Mouse (Mus musculus): ENCODE results near the gene Sec24d. TPM values are rescaled to one million over a fixed set of nuclear protein-coding genes. Genes with fewer than 3 reads are reported as not detected.

The Sec24d gene
- polyA plus RNA-seq, 1 experiment from 2014 or later: 21.6 TPM

- Histone ChIP-seq H3K27ac (replicated peaks) (no peak overlapping the region), H3K4me1 (no peaks in the 10 kb centered on the region)
Observed at GRCm38 (mm10) chr3:123333055-123333424, 65.8 kb downstream of the Sec24d start.

DNA sequence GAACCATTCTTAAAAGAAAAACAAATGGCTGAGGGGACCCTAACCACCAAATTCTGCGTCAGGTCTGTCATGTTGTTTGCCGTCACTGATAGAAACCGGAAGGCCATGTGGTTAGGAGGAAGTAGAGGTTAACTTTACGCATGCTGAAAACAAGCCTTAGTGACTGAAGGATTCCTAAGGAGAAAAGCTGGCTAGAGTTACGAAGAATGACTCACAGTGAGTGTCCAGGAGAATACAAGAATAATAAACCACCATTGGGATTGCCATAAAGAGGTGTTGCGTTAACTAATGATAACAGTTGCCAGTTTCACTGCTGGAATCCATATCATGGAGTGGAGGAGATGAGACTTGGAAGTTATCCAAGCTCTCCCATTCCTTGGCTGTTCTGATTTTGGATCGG is 67.7 kb downstream of the Sec24d start:
- DNase-seq (ENCODE audit: low spot score): no peak
- 82% methylated on average over 7 of the region's 7 CpGs for WGBS
- no peak overlapping the region for H3K4me3 ChIP-seq
- no peaks in the 10 kb centered on the region for H3K27me3 ChIP-seq (ENCODE audit: low read depth, poor library complexity, severe bottlenecking)
- H3K9me3 ChIP-seq (replicated peaks): no peaks in the 10 kb centered on the region
- H3K4me1 ChIP-seq: no peaks in the 10 kb centered on the region
- H3K27ac ChIP-seq (replicated peaks): no peak overlapping the region
- no peaks in the 10 kb centered on the region for H3K36me3 ChIP-seq

More at GRCm38 (mm10) chr3:123333055-123333424, 65.8 kb downstream of the Sec24d start:
- no peaks in the 10 kb centered on the region for H3K36me3 ChIP-seq
- no peaks in the 10 kb centered on the region for H3K9me3 ChIP-seq (replicated peaks)
- no peak for DNase-seq (ENCODE audit: low spot score)
- WGBS: 62% methylated on average over 4 of the region's 4 CpGs
- no peaks in the 10 kb centered on the region for H3K27me3 ChIP-seq (ENCODE audit: low read depth, poor library complexity, severe bottlenecking)
- H3K4me3 ChIP-seq: no peak overlapping the region

- no peaks in the 10 kb centered on the region for H3K27me3 ChIP-seq (ENCODE audit: low read depth, poor library complexity, severe bottlenecking)
- DNase-seq (ENCODE audit: low spot score): no peak
- H3K27ac ChIP-seq (replicated peaks): no peak overlapping the region
- no peak overlapping the region for H3K4me3 ChIP-seq
- H3K4me1 ChIP-seq: no peaks in the 10 kb centered on the region
- no peaks in the 10 kb centered on the region for H3K9me3 ChIP-seq (replicated peaks)
- WGBS: 92% methylated on average over 3 of the region's 3 CpGs
- H3K36me3 ChIP-seq: no peaks in the 10 kb centered on the region
Observed at GRCm38 (mm10) chr3:123335480-123335879, 68.2 kb downstream of the Sec24d start.

GRCm38 (mm10) chr3:123336455-123336854 is 69.2 kb downstream of the Sec24d start:
- no peaks in the 10 kb centered on the region for H3K9me3 ChIP-seq (replicated peaks)
- no peaks in the 10 kb centered on the region for H3K36me3 ChIP-seq
- no peak overlapping the region for H3K27ac ChIP-seq (replicated peaks)
- no peaks in the 10 kb centered on the region for H3K4me1 ChIP-seq
- WGBS: 94% methylated on average over 7 of the region's 7 CpGs
- no peak overlapping the region for H3K4me3 ChIP-seq
- H3K27me3 ChIP-seq (ENCODE audit: low read depth, poor library complexity, severe bottlenecking): no peaks in the 10 kb centered on the region
- DNase-seq (ENCODE audit: low spot score): no peak

DNA sequence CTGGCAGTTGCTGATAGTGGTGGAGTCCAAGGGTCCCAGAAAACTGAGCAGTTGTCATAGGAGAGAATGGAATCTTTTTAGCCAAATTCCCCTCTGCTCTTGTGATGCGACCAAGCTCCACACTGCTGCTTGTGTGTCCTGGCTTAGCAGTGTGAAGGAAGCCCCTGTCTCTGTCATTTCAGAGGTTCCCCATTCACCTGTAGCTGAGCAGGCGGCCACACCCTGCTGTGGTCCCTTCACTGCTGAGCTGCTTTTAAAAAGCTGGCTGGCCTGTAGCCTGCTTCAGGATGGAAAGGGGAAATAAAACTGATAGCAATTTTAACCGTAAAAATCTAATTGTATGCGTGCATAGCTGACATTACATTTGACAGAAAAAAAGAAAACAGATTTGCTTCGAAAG is 69.7 kb downstream of the Sec24d start:
- 87% methylated on average over 5 of the region's 5 CpGs for WGBS
- DNase-seq (ENCODE audit: low spot score): no peak

GRCm38 (mm10) chr3:123337853-123338252 is 70.6 kb downstream of the Sec24d start:
- no peaks in the 10 kb centered on the region for H3K9me3 ChIP-seq (replicated peaks)
- WGBS: 82% methylated on average over 6 of the region's 6 CpGs
- no peak overlapping the region for H3K27ac ChIP-seq (replicated peaks)
- no peaks in the 10 kb centered on the region for H3K27me3 ChIP-seq (ENCODE audit: low read depth, poor library complexity, severe bottlenecking)
- no peaks in the 10 kb centered on the region for H3K4me1 ChIP-seq
- H3K36me3 ChIP-seq: no peaks in the 10 kb centered on the region
- H3K4me3 ChIP-seq: no peak overlapping the region
- no peak for DNase-seq (ENCODE audit: low spot score)

More for the DNA sequence above, 69.7 kb downstream of the Sec24d start:
- H3K9me3 ChIP-seq (replicated peaks): no peaks in the 10 kb centered on the region
- no peaks in the 10 kb centered on the region for H3K4me1 ChIP-seq
- no peak overlapping the region for H3K4me3 ChIP-seq
- no peak overlapping the region for H3K27ac ChIP-seq (replicated peaks)
- no peaks in the 10 kb centered on the region for H3K27me3 ChIP-seq (ENCODE audit: low read depth, poor library complexity, severe bottlenecking)
- no peaks in the 10 kb centered on the region for H3K36me3 ChIP-seq

GRCm38 (mm10) chr3:123338666-123339195 is 71.5 kb downstream of the Sec24d start:
- H3K4me3 ChIP-seq: no peak overlapping the region
- H3K27ac ChIP-seq (replicated peaks): no peak overlapping the region
- H3K4me1 ChIP-seq: no peaks in the 10 kb centered on the region
- H3K36me3 ChIP-seq: no peaks in the 10 kb centered on the region
- 87% methylated on average over 12 of the region's 12 CpGs for WGBS
- H3K9me3 ChIP-seq (replicated peaks): no peaks in the 10 kb centered on the region
- no peaks in the 10 kb centered on the region for H3K27me3 ChIP-seq (ENCODE audit: low read depth, poor library complexity, severe bottlenecking)
- DNase-seq (ENCODE audit: low spot score): no peak

- no peak overlapping the region for H3K27ac ChIP-seq (replicated peaks)
- WGBS: 84% methylated on average over 2 of the region's 2 CpGs
- H3K9me3 ChIP-seq (replicated peaks): no peaks in the 10 kb centered on the region
- DNase-seq (ENCODE audit: low spot score): no peak
- no peaks in the 10 kb centered on the region for H3K36me3 ChIP-seq
- no peaks in the 10 kb centered on the region for H3K27me3 ChIP-seq (ENCODE audit: low read depth, poor library complexity, severe bottlenecking)
- no peak overlapping the region for H3K4me3 ChIP-seq
- H3K4me1 ChIP-seq: no peaks in the 10 kb centered on the region
Observed at GRCm38 (mm10) chr3:123341049-123341448, 73.8 kb downstream of the Sec24d start.

DNA sequence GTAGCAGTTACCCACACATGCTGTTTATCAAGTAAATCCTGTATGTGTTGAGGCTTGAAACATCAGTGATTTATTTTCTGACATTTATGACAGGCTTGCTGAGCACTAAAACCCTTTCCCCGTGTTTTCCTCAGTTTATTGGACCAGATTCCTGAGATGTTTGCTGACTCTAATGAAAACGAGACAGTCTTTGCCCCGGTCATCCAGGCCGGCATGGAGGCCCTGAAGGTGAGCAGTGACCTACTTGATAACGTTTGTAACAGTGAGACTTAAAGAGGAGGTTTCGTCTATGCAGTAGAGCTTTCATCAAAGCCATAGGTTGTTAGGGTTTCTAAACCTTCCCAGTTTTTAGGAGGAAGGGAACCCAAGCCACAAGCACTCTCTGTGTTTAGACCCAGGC is 76.4 kb downstream of the Sec24d start:
- no peaks in the 10 kb centered on the region for H3K27me3 ChIP-seq (ENCODE audit: low read depth, poor library complexity, severe bottlenecking)
- H3K4me1 ChIP-seq: no peaks in the 10 kb centered on the region
- H3K36me3 ChIP-seq: no peaks in the 10 kb centered on the region
- H3K27ac ChIP-seq (replicated peaks): no peak overlapping the region
- H3K9me3 ChIP-seq (replicated peaks): no peaks in the 10 kb centered on the region
- no peak overlapping the region for H3K4me3 ChIP-seq
- no peak for DNase-seq (ENCODE audit: low spot score)
- WGBS: 85% methylated on average over 6 of the region's 6 CpGs

- Histone ChIP-seq H3K36me3 (no peaks in the 10 kb centered on the region), H3K9me3 (replicated peaks) (no peaks in the 10 kb centered on the region), H3K4me1 (no peaks in the 10 kb centered on the region), H3K27ac (replicated peaks) (no peak overlapping the region), H3K4me3 (no peak overlapping the region), H3K27me3 (ENCODE audit: low read depth, poor library complexity, severe bottlenecking) (no peaks in the 10 kb centered on the region)
- no peak for DNase-seq (ENCODE audit: low spot score)
- 91% methylated on average over 12 of the region's 12 CpGs for WGBS
Observed at GRCm38 (mm10) chr3:123348080-123348802, 81.0 kb downstream of the Sec24d start.

DNA sequence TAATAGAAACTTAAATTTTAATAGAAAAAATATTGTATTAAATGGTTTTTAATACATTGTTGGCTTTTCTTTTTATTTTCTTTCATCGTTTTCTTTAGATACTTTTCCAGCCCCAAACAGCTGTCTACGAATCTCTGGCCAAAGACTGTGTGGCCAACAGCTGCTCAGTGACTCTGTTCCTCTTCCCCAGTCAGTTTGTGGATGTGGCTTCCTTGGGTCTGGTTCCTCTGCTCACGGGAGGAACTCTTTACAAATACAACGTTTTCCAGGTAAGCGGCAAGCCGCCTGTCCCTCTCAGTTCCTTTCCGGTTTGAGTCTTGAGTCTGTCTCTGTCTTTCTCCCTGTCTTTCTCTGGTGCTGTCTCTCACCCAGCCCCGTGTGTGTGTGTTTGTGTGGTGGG is 83.3 kb downstream of the Sec24d start:
- H3K36me3 ChIP-seq: no peaks in the 10 kb centered on the region
- H3K9me3 ChIP-seq (replicated peaks): no peaks in the 10 kb centered on the region
- no peaks in the 10 kb centered on the region for H3K27me3 ChIP-seq (ENCODE audit: low read depth, poor library complexity, severe bottlenecking)
- no peak overlapping the region for H3K4me3 ChIP-seq
- no peaks in the 10 kb centered on the region for H3K4me1 ChIP-seq
- H3K27ac ChIP-seq (replicated peaks): no peak overlapping the region
- no peak for DNase-seq (ENCODE audit: low spot score)
- WGBS: 87% methylated on average over 8 of the region's 8 CpGs

DNA sequence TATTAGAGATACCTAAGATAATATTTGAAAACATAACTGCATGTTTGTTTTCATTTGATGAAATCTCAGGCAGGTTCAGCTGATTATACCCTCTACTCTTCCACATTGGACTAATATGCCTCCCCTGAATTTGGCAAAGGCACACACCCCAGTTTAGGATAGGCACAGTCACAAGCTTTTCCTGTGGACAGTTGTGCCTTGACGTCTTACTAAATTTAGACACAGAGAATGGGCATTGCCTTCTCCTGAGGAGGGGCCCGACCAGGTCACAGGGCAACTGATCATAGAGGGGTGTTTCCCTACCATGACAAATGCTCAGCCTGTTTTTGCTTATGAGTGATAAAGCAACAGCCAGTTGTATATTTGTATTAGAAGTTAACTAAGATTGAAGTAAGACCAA is 84.3 kb downstream of the Sec24d start:
- no peaks in the 10 kb centered on the region for H3K36me3 ChIP-seq
- no peak overlapping the region for H3K27ac ChIP-seq (replicated peaks)
- no peak overlapping the region for H3K4me3 ChIP-seq
- WGBS: 88% methylated on average over 2 of the region's 2 CpGs
- DNase-seq (ENCODE audit: low spot score): no peak
- H3K9me3 ChIP-seq (replicated peaks): no peaks in the 10 kb centered on the region
- no peaks in the 10 kb centered on the region for H3K27me3 ChIP-seq (ENCODE audit: low read depth, poor library complexity, severe bottlenecking)
- no peaks in the 10 kb centered on the region for H3K4me1 ChIP-seq

GRCm38 (mm10) chr3:123353183-123353582 is 85.9 kb downstream of the Sec24d start:
- H3K27me3 ChIP-seq (ENCODE audit: low read depth, poor library complexity, severe bottlenecking): no peaks in the 10 kb centered on the region
- no peaks in the 10 kb centered on the region for H3K9me3 ChIP-seq (replicated peaks)
- H3K27ac ChIP-seq (replicated peaks): no peak overlapping the region
- H3K4me3 ChIP-seq: no peak overlapping the region
- no peaks in the 10 kb centered on the region for H3K36me3 ChIP-seq
- H3K4me1 ChIP-seq: no peaks in the 10 kb centered on the region
- no peak for DNase-seq (ENCODE audit: low spot score)
- WGBS: 71% methylated on average over 6 of the region's 6 CpGs
